Mouse (Mus musculus) spleen, postnatal 14 days (tissue): ENCODE data around the gene Sytl3.
"Not testable (repeated sequence)": the region's sequence is repeated elsewhere in the genome, so short reads cannot be mapped to it uniquely, and the experiment has no call there.

Experiments
- DNase-seq, 2 experiments: peaks; one replicate each; pipeline ENCODE4 v3.0.0; 2021 to 2022; ENCODE audit warnings: low spot score in 2 of 2

Gene Sytl3

GRCm38 (mm10) chr17:6658801-6659200 is at the start of gene Sytl3:
Gene Sytl3, plus strand, starts transcription at chr17:6659093.
- not testable (repeated sequence) for DNase-seq

DNA sequence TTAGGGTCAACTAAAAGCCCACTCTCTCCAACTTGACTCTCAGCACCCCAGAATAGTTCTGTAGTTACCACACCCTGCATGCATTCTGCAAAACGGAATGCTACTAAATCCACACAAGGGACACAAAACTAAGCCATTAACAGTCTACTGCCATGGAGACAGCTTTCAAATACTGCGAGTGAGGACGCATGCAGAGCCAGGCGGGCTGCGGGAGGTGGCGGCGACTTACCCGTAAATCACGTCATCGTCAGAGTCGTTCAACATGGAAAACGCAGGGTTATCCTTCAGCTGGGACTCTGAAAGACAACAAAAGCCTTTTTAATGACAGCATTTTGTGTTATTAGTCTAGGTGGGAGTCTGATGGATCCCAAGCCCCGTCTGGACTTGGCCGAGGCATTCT is 45.4 kb upstream of the Sytl3 start:
- not testable (repeated sequence) for DNase-seq

GRCm38 (mm10) chr17:6614316-6614715 is 44.6 kb upstream of the Sytl3 start:
- DNase-seq: not testable (repeated sequence)

- DNase-seq: not testable (repeated sequence)
Observed at GRCm38 (mm10) chr17:6616731-6617130, 42.2 kb upstream of the Sytl3 start.

DNA sequence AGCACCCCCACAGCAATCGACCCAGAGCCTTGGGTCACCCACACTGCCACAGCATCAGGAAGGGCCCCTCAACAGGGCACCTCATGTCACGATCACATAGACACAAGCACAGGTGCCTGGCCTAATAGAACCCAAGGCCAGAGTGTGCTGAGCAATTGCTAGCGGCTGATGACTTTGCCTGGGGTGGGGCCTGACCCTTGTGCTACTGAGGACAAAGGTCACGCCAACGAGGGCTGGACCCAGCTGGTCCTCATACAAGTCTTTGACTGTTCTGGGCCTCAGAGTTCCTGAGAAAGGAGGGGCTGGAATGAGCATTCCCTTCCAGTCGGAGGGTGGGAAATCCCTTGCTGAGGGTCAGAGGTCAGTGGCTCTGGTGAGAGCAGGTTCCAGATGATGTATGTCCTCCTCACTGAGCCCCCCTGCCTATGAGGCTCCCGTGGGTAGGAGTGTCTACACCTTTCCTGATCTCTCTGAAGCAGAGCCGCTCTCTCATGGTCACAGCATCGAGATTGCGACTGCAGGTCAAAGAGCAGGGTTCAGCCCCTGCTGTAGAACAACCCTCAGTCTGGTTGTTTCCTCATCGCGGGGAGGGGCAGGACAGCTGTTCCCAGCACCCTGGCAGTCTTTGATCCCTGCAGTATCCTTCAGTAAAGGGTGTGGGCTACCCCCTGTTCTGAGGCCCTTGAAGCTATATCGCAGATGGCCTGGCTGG is 41.0 kb upstream of the Sytl3 start:
- DNase-seq: not testable (repeated sequence)

DNA sequence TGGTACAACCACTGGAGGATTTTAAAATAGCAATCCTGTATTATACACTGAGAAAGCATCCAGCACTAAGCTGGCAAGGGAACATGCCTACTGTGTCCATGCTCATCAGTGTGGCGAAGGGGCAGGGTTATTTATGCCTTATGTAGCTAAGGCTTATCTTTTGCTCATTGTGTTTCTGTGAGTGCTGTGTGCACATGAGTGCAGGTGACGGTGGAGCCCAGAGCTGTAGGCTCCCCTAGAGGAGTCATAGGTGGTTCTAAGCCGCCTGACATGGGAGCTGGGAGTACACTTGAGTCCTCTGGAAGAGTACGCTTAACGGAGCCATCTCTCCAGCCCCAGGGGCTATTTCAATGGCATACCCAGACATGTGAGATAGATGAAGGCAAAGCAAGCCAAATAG is 39.6 kb upstream of the Sytl3 start:
- not testable (repeated sequence) for DNase-seq

DNA sequence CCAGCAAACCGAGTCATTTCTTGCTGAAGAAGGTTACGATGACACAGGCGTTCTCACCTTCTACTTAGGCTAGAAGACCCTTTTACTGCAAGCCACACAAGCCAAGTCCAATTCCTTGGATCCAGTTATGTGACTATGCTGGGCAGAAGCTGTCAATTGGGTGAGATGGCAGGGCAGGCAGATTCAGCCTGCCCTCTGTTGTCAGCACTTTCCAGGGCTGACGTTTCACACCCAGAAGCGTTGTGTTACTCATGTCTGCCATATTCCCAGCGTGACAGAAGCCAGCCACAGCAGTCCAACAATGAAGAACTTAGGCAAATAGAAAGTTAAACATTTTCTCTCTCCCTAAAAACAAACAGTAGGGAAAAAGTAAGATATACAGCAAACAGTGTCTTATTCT is 38.9 kb upstream of the Sytl3 start:
- not testable (repeated sequence) for DNase-seq

- not testable (repeated sequence) for DNase-seq
Observed at GRCm38 (mm10) chr17:6620730-6621451, 38.0 kb upstream of the Sytl3 start.

- not testable (repeated sequence) for DNase-seq
Observed at GRCm38 (mm10) chr17:6621976-6622375, 36.9 kb upstream of the Sytl3 start.

GRCm38 (mm10) chr17:6624926-6625558 is 33.9 kb upstream of the Sytl3 start:
- DNase-seq: not testable (repeated sequence)

- DNase-seq: not testable (repeated sequence)
Observed at GRCm38 (mm10) chr17:6630398-6630797, 28.5 kb upstream of the Sytl3 start.

DNA sequence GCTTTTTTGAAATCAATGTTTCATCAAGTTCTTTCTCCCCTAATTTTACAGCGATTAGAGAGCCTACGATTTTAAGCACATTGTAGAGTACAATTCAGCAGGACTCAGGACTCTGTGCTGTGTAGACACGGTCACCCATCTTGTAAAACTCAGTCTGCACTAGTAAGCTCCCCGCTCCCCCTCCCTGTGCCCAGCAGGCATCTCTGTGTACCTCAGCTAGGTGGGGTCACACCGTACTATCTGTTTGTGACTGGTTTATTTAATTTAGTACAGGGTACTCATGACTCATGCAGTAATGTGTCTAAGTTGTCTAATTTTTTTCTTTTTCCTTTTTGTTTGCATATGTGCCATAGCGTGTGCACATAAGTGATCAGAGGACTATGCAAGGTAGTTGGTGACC is 26.0 kb upstream of the Sytl3 start:
- DNase-seq: not testable (repeated sequence)

GRCm38 (mm10) chr17:6635781-6636180 is 23.1 kb upstream of the Sytl3 start:
- DNase-seq: not testable (repeated sequence)

DNA sequence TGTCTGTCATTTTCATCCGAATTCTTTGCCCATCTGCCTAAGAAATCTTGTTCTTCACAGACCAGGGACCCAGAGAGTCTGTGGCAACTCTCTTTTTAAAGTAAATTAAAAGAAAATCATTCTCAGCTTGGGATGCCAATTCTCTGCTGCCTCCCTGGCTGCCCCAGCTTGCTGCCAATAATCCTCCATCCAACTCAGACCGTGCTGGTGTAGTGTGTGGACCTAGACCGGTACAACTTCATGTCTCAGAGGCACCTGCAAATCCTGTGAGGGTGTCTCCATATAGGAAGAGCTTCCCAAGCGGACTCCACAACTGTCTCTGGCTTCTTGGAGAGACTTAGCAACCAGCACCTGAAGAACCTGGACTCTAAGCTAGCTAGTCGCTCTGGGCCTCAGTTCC is 22.0 kb upstream of the Sytl3 start:
- DNase-seq: no peak

DNA sequence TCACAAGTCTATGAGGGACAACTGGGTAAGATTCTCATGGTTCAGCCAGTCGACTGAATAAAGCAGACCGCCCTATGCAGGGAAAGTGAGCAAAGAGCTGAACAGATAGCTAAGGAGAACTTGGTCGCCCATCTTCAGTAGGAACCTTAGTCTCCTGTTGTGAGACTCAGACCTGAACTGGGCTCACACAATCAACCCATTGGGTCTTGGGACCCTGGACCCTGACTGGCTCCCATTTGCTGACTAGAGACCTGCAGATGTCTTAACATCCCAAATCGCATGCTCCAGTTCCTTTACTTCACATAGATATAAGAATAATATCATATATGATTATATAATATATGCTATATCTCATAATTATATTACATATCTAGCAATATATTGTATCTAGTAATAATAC is 21.5 kb upstream of the Sytl3 start:
- not testable (repeated sequence) for DNase-seq

GRCm38 (mm10) chr17:6638444-6638843 is 20.4 kb upstream of the Sytl3 start:
- DNase-seq: not testable (repeated sequence)

GRCm38 (mm10) chr17:6639486-6639885 is 19.4 kb upstream of the Sytl3 start:
- DNase-seq: not testable (repeated sequence)

DNA sequence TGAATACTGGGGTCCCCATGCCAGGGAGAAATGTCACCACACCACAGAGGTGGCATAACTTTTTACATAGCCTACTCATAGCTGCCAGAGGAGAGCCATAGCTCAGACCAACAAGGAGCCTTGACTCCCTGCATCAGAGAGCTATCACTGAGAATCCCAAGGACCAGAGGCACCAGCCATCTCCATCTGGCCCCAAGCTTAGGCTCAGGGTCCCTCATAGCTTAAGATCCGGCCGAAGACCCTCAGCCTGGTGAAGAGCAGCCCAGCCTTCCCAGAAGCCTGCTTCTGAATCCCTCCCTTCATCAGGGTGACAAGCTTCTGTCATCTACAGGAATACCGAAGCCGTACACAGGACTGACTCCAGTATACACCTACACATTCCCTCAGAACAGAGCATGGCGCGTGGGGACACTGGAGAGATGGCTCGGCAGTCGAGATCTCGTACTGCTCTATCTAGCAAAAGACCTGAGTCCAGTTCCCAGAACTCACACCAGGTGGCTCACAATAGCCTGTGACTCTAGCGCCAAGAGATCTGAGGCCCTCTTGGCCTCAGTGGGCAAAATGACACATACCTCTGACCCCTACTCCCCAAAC is 18.8 kb upstream of the Sytl3 start:
- not testable (repeated sequence) for DNase-seq

- DNase-seq: not testable (repeated sequence)
Observed at GRCm38 (mm10) chr17:6640771-6641429, 18.0 kb upstream of the Sytl3 start.

- not testable (repeated sequence) for DNase-seq
Observed at GRCm38 (mm10) chr17:6644210-6644609, 14.7 kb upstream of the Sytl3 start.

DNA sequence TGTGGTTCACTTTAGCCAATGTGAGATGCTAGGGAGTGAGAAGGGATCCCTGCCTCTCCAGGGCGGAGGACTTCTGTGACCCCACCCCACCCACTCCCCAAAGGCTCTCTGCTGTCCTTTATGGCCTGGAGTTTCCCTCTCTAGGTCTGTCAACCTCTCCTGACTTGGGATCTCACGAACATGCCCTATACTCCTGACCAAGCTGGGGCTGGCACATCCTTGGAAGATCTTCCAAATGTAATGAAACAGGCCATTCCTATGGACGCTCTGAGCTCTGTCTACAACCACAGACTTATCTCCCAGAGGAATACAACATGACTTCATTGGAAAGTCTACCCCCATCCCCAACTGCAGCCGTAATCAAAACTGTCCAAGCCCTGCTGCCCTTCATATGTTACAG is 14.2 kb upstream of the Sytl3 start:
- not testable (repeated sequence) for DNase-seq

DNA sequence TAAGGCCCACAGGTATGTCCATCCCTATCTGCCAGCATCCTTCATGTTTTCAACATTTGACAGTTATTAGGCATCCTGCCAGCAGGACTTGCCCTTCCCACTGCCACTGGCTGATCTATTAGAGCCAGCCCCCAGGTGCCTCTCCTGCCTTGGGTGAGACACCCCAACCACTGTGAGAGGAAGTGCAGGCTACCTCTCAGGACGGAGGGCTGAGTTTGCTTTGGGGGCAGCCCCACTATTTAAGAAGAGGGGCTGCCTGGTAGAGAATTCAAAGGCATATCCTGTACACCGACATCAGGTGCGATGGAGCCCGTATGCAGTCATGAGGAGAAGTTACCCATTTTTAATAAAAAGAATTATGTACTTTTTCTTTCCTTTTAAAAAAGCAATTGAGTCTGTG is 13.2 kb upstream of the Sytl3 start:
- not testable (repeated sequence) for DNase-seq
